Mouse (Mus musculus) left cerebral cortex, adult 18-20 months (tissue): ENCODE measurements around the gene Irf6. TPM values are rescaled to one million over a fixed set of nuclear protein-coding genes. Genes with fewer than 3 reads are reported as not detected.
A peak's percentile ranks its signal among the peaks of the same experiment; 100 is the strongest.

Experiments used
- DNase-seq, 2 experiments: peaks; one replicate each; pipeline ENCODE4 v3.0.0; 2021 to 2022; ENCODE audit warnings: low spot score in 2 of 2, mixed read lengths in 1 of 2
- total RNA-seq, 2 experiments: library from RNA; stranded (reverse); gene quantifications; 2 replicates each; pipeline ENCODE4 v1.2.3; 2021

The Irf6 gene
- total RNA-seq, 2 experiments from 2014 or later, result 1.6 to 1.7 TPM

DNA sequence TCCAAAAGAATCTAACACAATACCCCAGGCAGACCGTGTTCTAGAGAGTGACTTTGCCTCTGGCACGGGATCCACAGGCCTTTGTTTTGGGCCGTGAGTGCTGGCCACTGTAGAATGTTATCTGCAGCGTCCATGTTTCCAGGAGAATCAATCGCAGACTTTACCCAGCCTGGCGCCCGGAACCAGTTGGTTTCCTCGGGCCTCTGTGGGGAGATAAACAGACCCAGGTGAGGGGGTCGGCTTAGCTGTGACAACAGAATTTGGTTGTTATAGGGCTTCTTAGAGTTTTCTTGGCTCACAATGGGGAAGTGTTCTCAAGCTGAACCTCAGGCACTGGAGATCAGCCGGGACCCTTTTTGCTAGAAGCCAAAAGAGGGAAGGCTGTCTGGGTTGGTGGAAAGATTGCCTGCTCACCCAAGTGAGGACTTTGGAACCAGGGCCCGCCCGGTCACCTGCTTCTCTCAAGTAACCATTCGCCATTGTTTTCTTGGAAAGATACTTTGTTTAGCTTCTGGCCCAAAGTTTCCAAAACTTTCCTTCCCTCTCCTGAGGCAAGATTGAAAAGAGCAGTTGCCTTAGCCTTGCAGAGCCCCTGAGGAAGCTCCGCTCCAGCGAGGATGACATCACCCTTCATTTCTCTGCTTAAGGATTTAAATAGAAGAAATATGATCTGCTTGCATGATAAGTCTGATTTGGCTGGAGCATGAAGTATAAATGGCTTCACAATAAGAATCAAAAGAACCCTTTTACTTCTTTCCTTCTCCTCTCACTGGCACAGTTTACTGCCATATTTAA, 3.6 kb downstream of the Irf6 start:
- no peak for DNase-seq

DNA sequence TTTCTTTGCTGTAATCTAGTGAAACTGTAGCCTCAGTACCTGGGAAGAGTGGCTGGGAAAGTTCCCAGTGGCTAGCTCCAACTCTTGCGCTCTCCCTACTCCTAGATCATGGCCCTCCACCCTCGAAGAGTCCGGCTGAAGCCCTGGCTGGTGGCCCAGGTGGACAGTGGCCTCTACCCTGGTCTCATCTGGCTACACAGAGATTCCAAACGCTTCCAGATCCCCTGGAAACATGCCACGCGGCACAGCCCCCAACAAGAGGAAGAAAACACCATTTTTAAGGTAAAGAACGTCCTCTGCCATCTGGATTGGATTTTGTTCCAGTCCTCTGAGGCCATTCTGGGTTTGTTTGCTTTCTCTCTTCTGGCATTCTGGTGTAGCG, 4.2 kb downstream of the Irf6 start:
- no peak for DNase-seq

DNA sequence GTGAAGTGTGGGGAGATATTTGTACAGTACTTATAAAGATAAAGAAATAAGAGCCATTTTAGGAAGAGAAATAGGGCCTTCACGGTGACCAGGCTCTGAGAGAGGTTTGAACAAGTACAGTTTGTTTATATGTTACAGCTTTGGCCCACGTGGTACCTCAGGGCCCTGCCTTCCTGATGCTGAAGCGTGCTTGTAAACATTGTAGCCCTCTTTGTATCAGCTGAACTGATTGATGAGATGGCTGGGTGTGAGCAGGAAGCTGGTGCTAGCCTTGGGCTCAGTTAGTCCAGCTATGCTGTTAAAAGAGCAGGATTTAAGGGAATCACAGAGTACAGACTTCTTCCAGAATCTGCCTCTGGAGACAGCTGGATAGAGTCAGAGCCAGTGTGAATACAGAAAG, 6.3 kb downstream of the Irf6 start:
- DNase-seq, result no peak

DNA sequence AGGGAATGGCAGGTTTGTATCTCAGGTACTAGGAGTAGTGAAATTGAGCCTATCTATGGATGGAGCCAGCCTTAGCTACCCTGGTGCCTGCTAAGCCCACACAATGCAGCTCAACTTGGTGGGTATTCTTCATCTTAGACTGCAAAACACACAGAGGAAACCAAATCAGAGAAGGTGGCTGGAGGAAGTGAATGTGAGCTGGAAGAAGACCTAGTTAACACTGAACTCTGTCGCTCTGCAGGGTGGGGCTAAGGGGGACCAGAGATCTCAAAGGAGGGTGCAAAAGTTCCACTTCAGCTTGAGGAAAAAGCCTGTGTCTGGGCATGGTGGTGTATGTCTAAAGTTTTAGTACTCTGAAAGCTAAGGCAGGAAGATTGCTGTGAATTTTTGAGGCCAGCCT, 6.7 kb downstream of the Irf6 start:
- no peak for DNase-seq

DNA sequence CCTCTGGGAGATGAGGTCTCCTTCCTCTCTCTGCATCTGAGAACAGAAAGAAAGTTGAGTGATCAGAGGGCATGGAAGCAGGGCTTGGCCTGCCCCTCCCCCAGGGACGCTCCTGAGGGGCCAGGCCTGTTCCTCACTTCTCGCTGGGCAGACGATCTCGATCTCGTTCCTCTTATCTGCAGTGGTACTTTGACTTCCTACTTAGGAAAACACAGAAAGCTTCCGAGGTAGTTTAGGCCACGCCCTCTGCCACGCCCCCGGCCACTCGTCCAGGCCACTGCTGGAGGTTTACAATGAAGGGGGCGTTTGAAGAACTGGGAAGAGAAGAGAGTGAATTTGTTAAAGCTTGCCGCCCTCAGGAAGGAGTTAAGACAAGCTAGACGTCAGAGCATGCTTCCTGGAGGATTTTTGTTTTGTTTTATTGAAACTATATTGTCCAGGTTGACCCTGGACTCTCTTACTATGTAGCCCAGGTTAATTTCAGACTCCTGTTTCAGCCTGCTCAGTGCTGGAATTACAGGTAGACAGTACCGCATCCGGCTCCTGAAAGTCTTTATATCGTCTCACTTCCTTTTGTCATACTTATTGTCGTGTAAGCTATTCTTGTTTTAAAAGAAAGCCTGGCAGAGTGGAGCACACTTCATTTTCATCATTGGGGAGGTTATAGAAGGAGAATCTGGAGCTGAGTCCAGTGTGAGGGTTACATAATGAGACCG, 7.6 kb downstream of the Irf6 start:
- no peak for DNase-seq

DNA sequence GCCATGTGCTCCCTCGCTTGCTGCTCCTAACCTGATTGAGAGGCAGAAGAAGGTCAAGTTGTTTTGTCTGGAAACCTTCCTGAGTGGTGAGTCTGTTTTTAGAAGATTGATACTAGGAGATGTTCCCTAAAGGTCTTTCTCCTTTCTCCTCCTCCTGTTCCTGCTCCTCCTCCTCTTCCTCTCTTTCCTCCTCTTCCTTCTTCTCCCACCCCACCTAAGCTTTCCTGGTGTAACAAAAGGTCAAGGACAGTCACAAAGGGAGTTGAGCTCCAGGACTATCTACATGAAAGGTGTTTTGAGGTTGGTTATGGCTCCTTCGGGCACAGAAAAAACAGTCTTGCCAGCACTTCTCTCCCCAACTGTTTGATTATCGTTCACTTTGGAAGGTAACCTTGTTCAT, 14.8 kb downstream of the Irf6 start, which contains the start of gene A130010J15Rik:
Gene A130010J15Rik, plus strand, starts transcription at position 301 of the 400 bp plus-strand sequence.
- DNase-seq, result no peak

DNA sequence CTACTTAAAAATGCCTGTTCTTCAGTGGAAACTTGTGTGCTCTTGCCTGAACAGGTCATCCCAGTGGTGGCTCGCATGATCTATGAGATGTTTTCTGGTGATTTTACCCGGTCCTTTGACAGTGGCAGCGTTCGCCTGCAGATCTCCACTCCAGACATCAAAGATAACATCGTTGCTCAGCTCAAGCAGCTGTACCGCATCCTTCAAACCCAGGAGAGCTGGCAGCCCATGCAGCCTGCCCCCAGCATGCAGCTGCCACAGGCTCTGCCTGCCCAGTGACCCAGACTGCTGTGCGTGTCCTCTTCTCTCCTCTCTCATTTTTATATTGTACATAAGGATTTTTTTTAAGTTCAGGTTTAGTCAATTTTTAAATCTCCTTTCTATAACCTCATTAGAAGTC, 16.3 kb downstream of the Irf6 start:
- no peak for DNase-seq

DNA sequence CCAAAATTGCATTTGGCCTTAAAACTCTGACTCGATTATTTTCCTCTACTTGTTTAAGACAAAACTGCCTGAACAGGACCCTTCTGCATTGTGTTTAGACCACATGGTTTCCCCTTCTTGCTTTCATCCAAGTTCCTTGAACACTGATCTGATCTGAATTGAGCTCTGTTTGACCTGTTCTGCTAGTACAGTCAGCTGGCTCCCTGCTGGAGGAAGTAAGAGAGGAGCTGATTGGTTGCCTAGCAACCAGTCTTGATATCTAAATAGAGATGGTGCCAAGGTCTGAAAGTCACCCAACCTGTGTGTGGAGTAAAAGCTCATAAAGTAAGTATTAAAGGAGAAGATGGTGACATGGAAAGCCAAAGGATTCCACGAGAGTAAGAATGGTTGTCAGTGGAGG, 16.9 kb downstream of the Irf6 start:
- DNase-seq, result no peak

DNA sequence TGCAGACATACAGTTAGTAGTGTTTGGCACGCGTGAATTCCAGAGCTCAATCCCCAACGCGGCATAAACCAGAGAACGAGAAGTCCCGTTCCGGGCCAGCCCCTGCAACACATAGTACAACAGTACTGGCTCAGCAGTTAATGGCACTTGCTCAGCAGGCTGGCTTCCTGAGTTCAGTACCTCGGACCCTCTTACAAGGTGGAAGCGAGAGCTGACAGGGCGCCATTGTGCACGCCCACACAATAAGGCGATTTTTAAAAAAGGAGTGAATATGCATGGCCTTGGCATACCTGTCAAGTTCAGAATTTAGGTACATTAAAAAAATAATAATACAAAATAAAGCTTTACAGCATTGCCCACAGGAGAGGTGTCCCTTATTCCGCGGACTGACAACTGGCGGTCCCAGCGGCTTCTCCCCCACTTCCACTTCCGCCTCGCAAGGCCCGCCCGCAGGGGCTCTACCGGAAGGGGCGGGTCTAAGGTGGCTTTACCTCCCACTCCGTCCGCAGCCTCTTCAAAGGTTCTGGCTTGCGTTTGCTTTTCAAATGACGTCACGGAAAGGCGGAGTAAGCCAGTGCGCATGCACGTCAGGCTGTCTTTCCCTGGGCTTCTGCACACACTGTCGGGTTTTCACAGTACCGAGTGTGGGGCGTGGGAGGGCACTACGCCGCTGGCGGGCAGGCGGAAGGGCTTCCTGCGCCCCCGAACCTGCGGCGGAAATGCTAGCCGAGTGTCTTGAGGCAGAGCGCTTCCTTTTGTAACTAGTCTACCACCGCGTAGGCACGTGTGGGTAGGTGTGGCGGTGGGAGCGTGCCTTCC, 20.3 kb downstream of the Irf6 start:
- peak; percentile 90 to 95 for DNase-seq

DNA sequence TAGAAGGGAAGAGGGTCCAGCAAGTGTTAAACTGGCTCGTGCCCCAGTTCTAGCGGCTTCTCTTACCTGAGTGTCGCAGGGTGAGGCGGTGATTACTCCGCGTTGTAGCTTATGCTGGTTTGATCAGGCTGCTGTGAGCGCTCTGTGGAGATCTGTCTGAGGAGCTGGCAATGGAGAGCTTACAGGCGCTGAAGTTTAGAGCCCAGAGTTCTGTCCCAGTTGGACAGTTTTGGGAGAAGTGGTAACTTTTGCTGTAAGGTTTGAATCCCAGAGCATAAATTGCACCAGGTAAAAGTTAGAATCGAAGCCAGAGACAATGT, 20.9 kb downstream of the Irf6 start:
- no peak for DNase-seq

DNA sequence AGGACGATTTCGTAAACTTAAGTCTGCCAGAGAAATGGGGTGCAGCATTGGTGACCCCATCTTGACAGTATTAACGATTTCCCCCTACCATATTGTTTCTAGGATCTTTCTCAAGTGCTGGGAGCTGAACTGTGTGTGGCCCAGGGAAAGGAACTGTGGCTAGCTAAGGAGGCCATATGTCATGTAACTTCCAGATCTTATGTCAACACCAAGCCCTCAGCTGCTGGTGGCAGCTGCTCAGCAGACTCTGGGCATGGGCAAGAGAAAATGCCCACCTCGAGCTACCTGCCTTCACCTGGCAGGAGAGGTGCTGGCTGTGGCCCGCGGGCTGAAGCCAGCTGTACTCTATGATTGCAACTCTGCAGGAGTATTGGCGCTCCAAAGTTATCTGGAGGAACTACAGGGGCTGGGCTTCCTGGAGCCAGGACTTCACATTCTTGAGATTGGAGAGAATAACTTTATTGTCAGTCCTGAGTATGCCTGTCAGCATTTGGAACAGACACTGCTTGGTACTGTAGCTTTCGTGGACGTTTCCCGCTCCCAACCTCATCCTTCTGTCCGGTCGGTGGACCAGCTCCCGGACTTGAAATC, 21.3 kb downstream of the Irf6 start:
- DNase-seq, result no peak

DNA sequence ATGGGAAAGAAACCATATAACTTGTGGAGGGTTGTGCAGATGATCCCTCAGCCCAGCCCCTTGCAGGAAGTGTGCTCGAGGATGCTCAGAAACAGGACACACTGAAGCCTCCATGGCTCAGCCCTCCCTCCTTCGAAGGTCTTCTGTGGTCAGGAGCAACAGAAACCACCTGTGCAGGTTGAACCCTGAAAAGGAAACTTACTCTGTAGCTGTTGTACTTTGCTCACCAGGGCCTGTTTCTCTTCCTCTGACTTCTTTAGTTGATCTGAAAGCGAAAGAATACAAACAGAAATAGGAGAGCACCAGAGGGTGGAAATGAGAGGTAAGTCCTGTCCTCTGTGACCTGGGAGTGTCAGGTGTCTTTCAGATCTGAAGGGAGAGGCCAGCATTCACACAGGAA, 28.2 kb downstream of the Irf6 start:
- no peak for DNase-seq

DNA sequence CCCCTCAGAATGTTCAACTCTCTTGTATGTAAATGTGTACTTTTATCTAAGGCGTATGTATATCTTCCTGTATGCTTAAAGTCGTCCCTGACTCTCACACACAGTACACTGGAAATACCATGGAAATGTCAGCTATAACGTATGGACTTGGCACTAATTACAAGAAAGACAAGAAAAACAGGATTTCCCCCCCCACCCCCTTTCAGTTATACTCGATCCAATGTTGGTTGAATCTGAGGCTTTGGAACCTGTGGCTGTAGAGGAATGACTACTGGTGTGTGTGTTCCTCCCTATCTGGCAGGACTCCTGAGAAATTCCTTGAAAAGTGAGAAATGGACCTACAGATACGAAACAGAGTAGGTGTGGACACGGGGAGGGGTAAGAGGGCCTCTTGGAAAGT, 35.3 kb downstream of the Irf6 start:
- no peak for DNase-seq

DNA sequence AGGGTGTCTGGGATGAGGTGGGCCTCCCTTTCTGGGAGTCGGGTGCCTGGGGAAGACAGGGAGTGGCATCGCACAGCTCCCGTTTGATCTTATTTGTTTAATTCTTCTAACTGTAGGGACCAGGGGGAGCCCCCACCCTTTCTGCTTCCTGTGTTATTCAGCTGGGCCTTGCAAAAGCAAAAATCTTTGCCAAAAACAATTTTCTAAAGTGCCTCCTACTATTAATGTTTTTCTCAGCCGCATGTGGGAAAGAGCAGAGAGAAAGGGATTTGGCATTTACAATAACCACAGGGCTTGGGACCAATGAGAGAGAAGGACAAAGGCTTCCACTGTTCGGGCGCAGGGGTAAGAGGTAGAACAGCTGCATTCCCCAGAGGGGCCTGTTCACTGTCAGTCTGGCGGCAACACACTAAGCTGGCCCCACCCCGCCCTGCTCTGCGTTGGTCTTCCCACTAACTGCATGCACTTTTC, 36.3 kb downstream of the Irf6 start:
- no peak for DNase-seq

DNA sequence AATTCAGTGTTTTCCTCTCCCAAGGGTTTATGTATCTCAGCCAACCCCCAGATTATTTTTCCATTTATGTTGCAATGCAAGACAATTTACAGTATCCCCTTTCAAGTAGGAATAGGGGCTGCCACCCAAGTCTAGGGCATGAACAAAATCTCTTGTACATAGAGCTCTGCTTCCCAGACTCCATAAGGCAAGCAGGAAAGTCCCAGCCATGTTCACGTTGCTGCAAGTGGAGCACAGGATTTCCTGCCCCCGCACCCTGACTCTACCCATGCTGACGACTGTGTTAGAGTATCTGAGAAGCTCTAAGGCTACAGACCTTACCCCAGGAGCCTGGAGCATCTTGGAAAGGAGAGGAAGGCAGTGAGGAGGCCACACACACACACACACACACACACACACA, 36.9 kb downstream of the Irf6 start:
- DNase-seq, result no peak

DNA sequence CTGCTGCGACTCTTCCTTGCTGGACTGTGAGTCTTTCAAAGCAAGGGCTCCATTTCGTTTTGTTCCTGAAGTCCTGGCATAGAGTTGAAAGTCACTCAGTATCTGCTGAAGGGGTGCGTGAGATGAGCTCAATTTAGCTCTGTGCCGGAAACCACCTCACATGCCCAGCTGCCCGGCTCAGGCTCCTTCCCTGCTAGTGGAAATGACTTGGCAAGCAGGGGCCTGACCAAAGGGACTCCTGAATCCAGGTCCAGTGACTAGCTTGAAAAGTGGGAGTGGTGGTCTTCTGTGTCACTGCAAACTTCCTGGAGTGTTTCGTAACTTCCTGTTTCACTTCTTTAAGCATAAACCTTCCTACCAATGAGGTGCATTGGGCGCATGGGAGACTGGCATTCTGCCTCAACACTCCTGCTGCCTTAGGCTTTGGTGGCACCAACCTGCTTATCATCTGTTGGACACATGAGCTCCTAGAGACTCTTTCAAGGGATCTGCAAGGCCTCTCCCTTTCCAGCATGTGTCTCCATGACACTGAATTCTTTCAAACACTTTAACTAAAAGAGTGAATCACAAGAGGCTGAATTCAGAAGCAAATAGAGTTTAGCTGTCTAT, 38.9 kb downstream of the Irf6 start:
- no peak for DNase-seq

DNA sequence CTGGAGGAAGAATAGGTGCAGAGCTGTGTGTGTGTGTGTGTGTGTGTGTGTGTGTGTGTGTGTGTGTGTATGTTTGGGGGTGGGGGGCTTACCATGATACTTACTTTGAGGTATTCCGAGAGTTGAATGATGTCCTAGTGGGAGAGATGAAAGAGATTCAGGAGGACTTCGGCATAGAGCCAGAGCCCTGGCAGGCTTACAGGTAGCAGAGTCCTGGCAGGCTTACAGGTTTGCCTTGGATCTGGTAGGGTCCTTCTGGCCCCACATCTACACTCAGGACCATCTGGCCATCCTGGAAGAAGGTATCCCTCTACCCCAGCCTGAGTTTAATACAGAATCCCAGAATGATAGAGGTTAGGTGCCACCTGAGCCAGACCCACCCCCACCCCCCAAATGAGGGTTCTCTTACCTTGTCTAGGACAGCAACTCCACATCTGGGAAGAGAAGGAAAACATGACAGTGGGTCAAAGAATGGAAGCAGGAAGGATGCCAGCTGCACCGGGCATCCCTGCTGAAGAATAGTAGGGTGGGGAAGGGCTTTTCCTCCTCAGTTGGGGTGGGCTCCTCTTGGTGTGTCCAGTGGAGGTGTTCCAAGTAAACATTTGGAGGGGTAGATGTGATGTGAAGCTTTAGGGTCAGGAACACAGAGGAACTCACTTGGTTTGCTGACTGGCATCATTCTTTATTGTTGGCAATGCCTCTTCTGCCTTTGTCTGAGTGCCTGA, 41.7 kb downstream of the Irf6 start:
- no peak for DNase-seq

DNA sequence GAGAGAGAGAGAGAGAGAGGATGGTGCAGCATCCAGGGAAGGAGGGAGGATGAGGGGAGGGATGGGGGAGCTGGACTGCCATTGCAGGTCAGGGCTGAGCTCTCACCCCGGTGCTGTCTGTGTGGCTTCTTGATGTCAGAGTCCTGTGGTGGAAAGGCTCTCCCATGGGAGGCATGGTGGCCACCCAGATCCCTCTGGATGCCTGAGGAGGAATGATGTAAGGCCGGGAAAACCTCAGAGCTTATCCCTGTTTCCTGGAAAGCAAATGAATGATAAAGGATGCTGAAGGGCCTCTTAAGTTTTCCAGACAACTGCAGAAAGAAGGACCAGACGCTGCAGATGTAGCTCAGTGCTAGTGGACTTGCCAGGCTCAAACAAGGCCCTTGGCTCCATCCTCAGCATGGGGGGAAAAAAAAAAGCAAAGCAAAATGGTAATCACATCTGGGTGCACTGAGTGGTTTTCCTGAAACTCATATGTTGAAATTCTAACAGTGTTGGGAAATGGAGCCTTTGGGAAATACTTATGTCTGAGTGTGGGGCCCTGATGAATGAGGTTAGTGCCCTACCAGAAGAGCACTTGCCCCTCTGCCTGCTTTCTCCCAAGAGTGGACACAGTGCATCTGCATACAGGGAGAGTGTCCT, 42.4 kb downstream of the Irf6 start:
- no peak for DNase-seq

DNA sequence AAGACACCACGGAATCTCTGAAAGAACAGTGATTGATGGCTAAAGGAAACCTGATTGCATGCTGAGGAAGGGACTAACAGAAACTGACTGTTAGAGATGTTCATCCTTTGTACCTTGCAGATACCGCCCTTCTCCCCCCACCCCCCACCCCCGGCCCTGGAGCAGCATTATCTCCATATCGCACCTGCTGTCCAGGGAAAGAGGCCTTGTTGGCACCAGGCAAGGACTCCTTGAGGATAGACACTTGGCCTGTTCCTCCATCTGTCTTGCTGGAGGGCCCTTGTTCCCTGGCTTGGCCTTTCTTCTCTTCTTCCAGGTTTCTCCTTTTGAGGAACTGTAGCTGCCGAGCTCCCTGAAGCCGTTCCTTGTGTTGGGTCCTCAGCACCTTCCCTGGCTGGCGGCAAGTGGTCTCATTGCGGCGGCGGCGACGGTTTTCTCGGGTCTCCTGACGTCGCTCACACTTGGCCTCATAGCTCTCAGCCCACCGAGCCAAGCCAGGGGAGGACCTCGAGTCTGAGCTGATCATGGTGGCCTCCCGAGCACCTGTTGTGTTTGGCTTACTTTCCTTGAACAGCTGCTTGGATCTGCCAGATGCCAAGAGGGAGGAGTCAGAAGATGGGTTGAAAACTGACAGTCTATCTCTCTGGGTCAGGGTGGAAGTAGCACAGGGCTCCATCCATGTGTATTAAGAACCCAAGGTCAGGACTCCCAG, 44.7 kb downstream of the Irf6 start:
- no peak for DNase-seq
